Mouse (Mus musculus): ENCODE measurements around the gene Zbtb40.
A peak's percentile ranks its signal among the peaks of the same experiment; 100 is the strongest.

The Zbtb40 gene

DNA sequence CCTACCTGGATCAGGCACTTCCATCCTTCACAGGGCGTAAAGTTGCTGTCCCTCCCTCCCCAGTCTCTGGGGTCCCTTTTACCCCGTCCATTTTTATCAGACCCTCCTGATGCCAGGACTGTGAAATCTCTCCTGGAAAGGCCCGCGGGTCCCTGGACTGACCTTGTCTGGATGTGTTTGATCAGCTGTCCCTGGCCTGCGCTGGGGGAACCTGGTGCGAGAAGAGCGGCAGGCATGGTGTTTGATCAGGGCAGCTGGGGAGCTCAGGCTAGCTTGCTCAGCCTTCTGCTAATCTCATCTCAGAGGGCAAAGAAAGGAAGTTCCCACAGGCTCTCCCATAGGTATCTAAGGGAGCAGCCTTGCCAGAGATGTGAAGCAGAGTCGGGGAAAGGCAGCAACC, 71.4 kb downstream of the Zbtb40 start:
- no peak for DNase-seq (ENCODE audit: low read depth)

DNA sequence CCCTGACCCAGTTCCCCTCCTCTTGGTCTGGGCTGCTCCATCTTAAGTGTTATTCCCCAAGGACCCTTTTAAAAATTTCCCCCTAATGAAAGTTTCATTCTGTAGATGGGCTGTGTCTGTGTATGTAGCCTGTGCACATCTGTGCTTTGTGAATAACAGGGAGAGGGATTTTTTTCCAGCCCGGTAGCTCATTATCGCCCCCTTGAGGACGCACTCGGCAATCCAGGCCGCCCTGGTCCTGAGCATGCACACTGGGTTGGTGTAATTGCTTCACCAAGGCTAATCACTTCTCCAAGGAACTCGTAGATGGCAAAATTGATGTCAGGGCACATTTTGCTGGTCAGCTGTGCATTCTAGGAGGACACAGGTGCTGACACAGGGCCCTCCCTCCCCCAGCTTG, 77.7 kb downstream of the Zbtb40 start:
- DNase-seq (ENCODE audit: low read depth) = peak; percentile 35

GRCm38 (mm10) chr4:136969503-136970276, 78.9 kb downstream of the Zbtb40 start:
- DNase-seq (ENCODE audit: low read depth) = no peak

DNA sequence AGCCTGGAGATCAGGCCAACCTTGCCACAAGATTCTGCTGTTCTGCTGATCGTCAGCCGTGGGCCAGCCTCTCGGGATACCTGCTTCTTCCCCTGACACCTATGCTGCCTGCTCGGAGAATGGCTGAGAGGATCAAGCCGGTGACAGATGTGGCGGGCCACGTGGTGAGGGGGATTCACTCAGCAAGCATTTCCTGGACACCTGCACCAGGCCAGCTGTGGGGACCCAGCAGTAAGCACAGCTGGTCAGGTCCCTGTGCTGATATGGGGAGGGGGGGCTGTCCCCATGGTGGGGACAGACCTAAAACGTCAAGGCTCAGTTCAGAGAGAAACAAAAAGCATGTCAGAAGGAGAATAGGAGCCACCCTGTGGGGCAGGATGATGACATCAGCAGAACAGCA, 79.5 kb downstream of the Zbtb40 start:
- DNase-seq (ENCODE audit: low read depth) = no peak

GRCm38 (mm10) chr4:136967511-136967910, 81.1 kb downstream of the Zbtb40 start:
- no peak for DNase-seq (ENCODE audit: low read depth)

DNA sequence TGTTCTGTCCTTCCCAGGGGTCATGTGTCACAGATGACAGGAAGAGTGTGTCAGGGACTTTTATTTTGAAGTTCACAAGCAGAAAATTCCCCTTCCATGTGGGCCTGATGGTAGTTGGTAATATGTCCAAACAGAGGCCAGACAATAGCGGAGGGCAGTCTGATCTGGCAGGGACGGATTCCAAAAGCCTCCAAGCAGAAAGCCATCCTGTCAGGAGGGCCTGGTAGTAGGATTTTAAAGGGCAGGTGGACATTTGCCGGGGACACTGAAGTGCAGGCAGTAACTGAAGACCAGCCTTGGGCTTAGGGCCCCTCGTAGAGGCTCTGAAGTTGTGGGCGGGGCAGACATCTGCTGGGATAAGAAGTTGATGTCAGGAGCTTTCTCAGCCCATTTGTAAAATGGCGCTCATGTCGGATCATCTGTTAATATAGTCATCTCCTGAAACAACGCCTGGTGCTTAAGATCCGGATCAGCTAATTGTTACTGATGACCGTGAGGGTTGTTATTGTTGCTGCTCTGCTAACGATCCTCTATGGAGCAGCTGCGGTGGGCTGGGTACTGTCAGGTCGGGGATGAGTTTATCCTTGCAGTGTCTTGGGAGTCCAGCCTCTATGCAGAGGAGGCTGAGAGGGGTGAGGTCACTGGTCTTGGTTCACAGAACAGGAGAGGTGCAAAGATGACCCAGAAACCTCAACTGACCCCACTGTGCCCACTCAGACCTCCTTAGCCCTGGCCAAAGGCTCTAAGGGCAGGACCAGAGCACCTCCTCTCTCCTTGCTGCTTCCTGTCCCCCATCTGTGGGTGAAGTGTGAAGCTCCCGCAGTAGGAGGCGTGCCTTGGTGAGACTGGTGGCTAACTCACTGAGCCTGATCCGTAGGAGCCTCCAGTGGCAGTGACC, 81.9 kb downstream of the Zbtb40 start:
- no peak for DNase-seq (ENCODE audit: low read depth)

DNA sequence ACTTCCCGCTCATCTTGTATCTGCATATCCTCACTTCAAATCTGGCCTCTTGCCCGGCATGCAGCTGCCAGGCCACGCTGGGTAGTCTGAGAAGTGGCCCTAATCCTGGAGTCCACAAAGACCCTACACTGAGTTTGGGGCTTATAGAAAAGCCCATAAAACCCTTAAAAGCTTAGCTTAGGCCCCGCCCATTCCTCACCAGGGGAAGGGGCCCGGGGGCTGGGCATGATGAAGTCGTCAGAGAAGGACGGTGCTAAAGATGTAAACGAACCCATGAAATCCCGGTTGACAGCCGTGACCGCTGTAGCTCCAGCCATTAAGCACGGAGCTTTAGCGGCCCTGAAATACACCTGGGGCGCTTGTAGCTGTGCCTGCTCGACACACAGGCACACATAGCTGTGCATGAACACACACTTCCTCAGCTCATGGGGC, 83.6 kb downstream of the Zbtb40 start:
- no peak for DNase-seq (ENCODE audit: low read depth)

DNA sequence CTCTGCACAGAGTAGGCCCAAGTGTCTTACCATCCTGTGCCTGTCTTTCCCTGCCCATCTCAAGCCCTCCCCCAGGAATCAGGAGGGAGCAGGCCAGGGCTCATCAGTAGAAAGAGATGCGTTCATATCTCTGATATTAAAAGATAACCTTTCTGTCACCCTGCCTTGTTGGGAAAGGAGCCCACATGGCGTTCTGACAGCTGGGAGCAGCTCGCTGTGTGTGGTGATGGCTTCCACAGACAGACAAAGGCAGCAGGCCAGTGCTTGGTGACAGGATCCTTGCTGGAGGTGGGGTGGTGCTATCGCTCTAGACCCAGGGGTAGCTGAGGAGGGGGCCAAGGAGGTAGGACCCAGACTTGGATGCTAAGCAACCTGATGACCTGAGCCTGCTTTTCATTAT, 86.2 kb downstream of the Zbtb40 start:
- DNase-seq (ENCODE audit: low read depth) = no peak

GRCm38 (mm10) chr4:136961642-136962285, 86.8 kb downstream of the Zbtb40 start:
- no peak for DNase-seq (ENCODE audit: low read depth)

DNA sequence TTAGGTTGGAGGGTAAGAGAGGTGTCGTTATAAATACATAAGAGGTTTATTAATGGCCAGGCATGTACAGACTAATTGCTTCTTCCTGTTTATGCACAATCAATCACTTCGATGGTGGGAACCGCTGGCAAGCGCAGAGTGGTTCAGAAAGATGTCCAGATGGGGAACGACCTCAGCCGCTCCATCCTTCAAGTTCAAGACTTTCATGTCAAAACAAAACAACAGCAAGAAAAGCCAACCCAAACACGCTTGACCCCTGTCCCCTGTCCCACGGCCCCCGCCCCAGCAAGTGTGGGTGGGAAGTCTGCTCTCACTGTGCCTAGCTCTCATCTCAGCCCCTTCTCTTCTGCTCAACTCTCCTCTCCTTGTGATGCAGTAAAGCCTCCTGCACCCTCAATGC, 88.0 kb downstream of the Zbtb40 start:
- DNase-seq (ENCODE audit: low read depth) = no peak

- DNase-seq (ENCODE audit: low read depth) = no peak
These were observed 88.5 kb downstream of the Zbtb40 start for GRCm38 (mm10) chr4:136960068-136960467.

GRCm38 (mm10) chr4:136956751-136957446, 91.7 kb downstream of the Zbtb40 start, which contains the start of gene Epha8:
Gene Epha8 (minus strand): TSS chr4:136956816.
- no peak for DNase-seq (ENCODE audit: low read depth)

DNA sequence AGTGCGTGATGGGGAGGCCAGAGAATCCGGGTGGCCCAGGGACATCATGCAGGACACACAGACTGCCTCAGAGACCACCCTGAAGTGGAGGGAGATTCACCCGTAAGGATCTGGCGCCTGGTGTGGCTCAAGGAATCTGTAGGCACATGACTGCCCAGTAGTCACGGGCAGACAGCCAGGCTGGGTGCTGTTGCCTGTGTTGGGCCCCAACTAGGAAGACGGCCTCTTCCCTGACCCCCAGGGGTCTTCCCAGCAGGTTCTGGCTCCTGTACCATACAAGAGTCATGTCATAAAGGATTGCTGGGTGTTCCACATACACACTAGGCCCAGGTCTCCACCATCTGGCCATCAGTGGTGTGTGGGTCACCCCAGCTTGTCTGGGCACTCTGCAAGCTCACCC, 94.0 kb downstream of the Zbtb40 start:
- DNase-seq (ENCODE audit: low read depth) = no peak

DNA sequence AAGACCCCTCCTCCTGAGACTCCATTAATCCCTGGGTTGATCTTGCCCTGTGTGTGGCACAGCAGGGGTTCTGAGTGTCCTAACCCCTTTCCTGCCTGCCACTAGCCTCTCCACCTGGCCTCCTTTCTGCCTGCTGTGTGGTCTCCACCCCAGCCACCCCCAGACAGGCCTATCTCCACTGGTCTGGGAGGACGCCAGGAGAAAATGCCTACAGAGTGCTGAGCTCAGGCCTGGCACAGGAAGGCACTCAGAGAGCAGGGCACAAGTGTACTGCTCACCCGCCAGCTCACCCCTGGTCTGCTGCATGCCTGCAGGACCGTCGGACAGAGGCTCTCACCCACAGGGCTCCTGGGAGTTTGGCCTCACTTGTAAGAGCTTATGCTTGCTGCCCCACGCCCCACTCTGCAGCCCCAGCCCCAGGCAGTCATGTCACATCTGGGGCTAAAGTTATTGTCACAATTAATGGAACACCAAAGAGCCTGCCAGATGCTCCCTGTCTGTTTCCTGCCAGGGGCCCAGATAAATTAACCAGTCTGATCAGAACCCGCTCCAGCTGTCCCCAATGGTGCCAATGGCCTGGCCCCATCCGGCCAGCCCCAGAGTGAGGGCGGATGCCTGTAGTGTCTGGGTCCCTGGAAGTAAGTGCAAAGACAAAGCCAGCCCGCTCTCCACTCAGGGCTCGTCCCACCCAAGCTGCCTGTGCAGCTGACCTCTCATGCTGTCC, 99.2 kb downstream of the Zbtb40 start:
- DNase-seq (ENCODE audit: low read depth) = no peak

DNA sequence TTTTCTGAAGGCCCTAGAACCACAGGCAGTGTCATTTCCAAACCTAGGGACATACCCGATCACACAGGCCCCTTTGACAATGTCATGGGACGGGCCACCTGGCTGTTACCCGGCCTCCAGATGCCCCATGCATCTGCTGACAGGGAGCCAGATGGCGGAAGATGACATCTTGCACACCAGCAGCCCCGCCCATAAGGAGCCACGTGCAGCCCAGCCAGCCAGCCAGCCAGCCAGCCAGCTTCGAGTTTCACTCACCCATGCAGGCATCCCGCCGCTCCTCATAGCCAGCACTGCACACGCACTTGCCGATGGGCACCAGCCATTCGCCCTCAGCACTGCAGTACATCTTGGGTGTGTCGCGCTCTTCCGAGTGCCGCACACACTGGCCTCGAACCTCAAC, 103.2 kb downstream of the Zbtb40 start:
- no peak for DNase-seq (ENCODE audit: low read depth)

DNA sequence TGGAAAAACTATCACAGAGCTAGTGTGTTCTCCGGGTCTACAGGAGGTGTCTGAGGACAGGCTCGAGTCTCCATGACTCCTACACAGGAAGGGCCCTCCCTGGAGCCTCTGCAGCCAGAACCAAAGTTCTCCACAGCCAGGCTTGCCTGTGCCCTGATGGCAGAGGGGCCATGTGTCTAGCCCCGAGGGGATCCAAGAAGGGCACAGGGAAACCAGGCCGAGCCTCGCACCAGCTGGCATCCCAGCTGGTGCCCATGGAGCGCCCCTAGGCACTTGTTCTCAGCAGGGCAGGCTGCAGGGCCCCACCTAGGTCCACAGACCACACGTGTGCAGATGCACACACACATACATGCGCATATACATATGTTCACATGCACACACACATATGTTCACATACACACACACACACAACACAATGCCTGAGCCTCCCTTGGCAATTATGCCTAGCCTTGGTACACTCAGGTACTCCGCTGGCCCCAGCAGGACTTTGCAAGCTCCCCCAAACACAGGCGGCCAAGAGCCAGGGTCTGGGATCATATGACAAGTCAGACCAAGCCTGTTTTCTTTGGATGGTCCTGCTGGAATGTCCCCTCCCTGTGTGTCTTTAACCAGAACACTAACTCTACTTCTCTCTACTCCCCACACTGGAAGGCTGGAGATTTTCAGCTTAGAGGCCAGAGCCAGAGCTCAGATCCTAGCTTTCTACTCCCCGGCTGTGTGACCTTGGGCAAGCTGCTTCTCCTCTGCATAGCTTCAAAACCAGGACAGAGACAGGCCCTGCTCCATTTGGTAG, 103.8 kb downstream of the Zbtb40 start:
- DNase-seq (ENCODE audit: low read depth) = no peak

GRCm38 (mm10) chr4:136943175-136943574, 105.4 kb downstream of the Zbtb40 start:
- no peak for DNase-seq (ENCODE audit: low read depth)

DNA sequence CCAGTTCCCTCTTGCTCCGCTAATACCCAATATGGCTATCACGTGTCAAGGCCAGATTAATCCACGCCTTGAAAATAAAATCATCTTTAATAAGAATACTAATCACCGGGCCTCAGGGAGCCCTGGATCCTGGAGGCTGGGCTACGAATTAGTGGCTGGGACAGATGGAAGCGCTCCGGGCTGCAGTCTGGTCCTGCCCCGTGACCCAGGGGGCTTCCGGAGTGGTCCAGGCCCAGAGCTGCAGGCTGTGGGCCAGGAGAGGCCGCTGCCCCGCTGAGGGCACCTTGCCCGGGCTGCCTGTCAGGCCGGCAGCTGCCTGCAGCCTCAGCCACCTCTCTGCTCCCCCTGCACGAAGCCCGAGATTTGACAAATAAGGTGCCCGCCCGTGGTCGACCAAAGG, 105.8 kb downstream of the Zbtb40 start:
- no peak for DNase-seq (ENCODE audit: low read depth)

GRCm38 (mm10) chr4:136937935-136938334, 110.7 kb downstream of the Zbtb40 start:
- no peak for DNase-seq (ENCODE audit: low read depth)

- DNase-seq (ENCODE audit: low read depth) = no peak
These were observed 111.3 kb downstream of the Zbtb40 start for GRCm38 (mm10) chr4:136937344-136937743.
